Mouse (Mus musculus): Measurements from ENCODE around the gene N4bp2l1.

DNA sequence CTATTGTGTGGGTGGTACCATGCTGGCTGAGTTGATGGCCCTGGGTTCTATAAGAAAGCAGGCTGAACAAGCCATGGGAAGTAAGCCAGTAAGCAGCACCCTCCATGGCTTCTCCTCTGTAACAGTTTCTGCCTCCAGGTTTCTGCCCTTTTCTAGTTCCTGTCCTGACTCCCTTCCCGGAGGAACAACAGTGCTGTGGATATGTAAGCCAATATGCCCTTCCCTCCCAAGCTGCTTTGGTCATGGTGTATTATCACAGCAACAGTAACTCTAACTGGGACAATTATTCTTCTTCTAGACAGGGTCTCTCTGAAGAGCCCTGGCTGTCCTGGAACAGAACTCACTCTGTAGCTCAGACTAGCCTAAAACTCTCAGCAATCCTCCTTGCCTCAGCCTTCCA is 14.1 kb upstream of the N4bp2l1 start:
- TF ChIP-seq POLR2A (IDR thresholded peaks at IDR 0.05; ENCODE audit: low read depth, low read length): no peak
- TF ChIP-seq CTCF (conservative IDR thresholded peaks at IDR 0.05; ENCODE audit: insufficient read depth, insufficient read length, low read depth, low read length): no peak

Measured in kidney, adult 2 months (tissue).